Mouse (Mus musculus) lung, embryonic 15.5 days (tissue): Measurements from ENCODE around the gene Fip1l1. TPM values are rescaled to one million over a fixed set of nuclear protein-coding genes. Genes with fewer than 3 reads are reported as not detected.

Experiments used
- ATAC-seq: fragments of 200-750 bp; cut with Nextera tagmentation; 2 replicates; pipeline ENCODE4 v1.8.0; 2017; ENCODE audit warnings: moderate number of reproducible peaks, borderline replicate concordance; ENCODE audit not compliant: low FRiP score, low TSS enrichment; ENCODE audit errors: extremely low read depth
- H3K27ac ChIP-seq: fragments of 300-500 bp; sonication (generic); 2 replicates; pipeline ENCODE4 v1.5.1; 2015; ENCODE audit warnings: moderate library complexity, mild to moderate bottlenecking, inconsistent platforms
- H3K27me3 ChIP-seq: fragments of 300-500 bp; sonication (generic); 2 replicates; pipeline ENCODE4 v1.6.1; 2015; ENCODE audit warnings: inconsistent platforms
- H3K36me3 ChIP-seq: fragments of 300-500 bp; sonication (generic); 2 replicates; pipeline ENCODE4 v1.6.1; 2015; ENCODE audit warnings: inconsistent platforms
- H3K4me1 ChIP-seq: fragments of 300-500 bp; sonication (generic); 2 replicates; pipeline ENCODE4 v1.6.1; 2015; ENCODE audit warnings: inconsistent platforms
- H3K4me2 ChIP-seq: fragments of 300-500 bp; sonication (generic); 2 replicates; pipeline ENCODE4 v1.6.1; 2015; ENCODE audit warnings: inconsistent platforms, mild to moderate bottlenecking, moderate library complexity
- H3K4me3 ChIP-seq: fragments of 300-500 bp; sonication (generic); 2 replicates; pipeline ENCODE4 v1.5.1; 2015; ENCODE audit warnings: mild to moderate bottlenecking, inconsistent platforms
- H3K9ac ChIP-seq: fragments of 300-500 bp; sonication (generic); 2 replicates; pipeline ENCODE4 v1.6.1; 2015; ENCODE audit warnings: inconsistent platforms
- H3K9me3 ChIP-seq: fragments of 300-500 bp; sonication (generic); 2 replicates; pipeline ENCODE4 v1.6.1; 2016; ENCODE audit warnings: inconsistent platforms
- WGBS: fragments of 180-500 bp; shearing (Covaris S2); methylation state at CpG from one replicate; pipeline ENCODE4 v1.1.7; 2015; 5-methylcytosine and 5-hydroxymethylcytosine counted together
- polyA plus RNA-seq: library from polyadenylated mRNA; unstranded; fragments of >200 nt; fragmentation: Nextera tagmentation; extraction: Ambion mirVana; gene quantifications from 2 replicates; pipeline ENCODE4 v1.2.1, GENCODE M21; 2015

The Fip1l1 gene
- 84.9 and 85.0 TPM in 2 replicates for polyA plus RNA-seq

- Histone ChIP-seq H3K4me3 (peak within 1 kb of the TSS; percentile 90), H3K36me3 (no peaks in the 10 kb centered on the region), H3K4me1 (peaks cover 19% of the 10 kb centered on the region), H3K27ac (peak within 1 kb of the TSS; percentile 93), H3K27me3 (no peaks in the 10 kb centered on the region), H3K9me3 (no peaks in the 10 kb centered on the region), H3K9ac (peak within 1 kb of the TSS; percentile 95), H3K4me2 (peak within 1 kb of the TSS; percentile 63)
- under 1% methylated on average over 73 of the region's 73 CpGs for WGBS
- ATAC-seq: peak; percentile 89
These were observed at the start of gene Fip1l1 for GRCm38 (mm10) chr5:74535240-74536021. Gene Fip1l1 (plus strand): TSS chr5:74535449.

- H3K4me2 ChIP-seq: no peak overlapping the region
- 80% methylated on average over 3 of the region's 3 CpGs for WGBS
- H3K4me3 ChIP-seq: no peak overlapping the region
- no peak overlapping the region for H3K27ac ChIP-seq
- H3K27me3 ChIP-seq: no peaks in the 10 kb centered on the region
- ATAC-seq: no peak
- no peak overlapping the region for H3K9ac ChIP-seq
- H3K36me3 ChIP-seq: no peaks in the 10 kb centered on the region
- H3K4me1 ChIP-seq: no peaks in the 10 kb centered on the region
- H3K9me3 ChIP-seq: no peaks in the 10 kb centered on the region
These were observed 42.5 kb upstream of the Fip1l1 start for GRCm38 (mm10) chr5:74492705-74493104.

GRCm38 (mm10) chr5:74511686-74512085 lies 23.6 kb upstream of the Fip1l1 start:
- Histone ChIP-seq H3K27ac (no peak overlapping the region), H3K4me3 (no peak overlapping the region), H3K4me2 (no peak overlapping the region), H3K9me3 (no peaks in the 10 kb centered on the region), H3K27me3 (no peaks in the 10 kb centered on the region), H3K4me1 (no peaks in the 10 kb centered on the region), H3K9ac (no peak overlapping the region), H3K36me3 (no peaks in the 10 kb centered on the region)
- 0 out of 2 replicates have a peak, but pooled peaks have one; percentile 46 for ATAC-seq

DNA sequence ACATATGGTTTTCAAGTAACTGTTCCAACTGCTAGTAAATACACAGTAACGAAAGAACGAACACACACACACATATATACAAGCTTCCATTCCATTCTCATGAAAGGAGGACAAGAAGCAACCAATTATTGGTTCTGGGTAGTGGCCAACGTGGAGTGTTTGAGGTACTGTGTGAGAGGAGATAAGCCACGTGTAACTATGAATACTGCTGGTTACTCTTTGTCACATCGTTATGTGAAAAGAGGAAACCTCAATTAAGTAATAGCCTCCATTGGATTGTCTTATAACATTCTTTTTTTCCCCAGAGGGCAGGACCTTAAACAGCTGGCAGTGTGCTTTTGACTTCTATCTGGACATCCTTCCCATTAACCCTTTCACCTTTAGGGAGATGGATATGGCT lies 8.2 kb upstream of the Fip1l1 start:
- no peak overlapping the region for H3K4me3 ChIP-seq
- peaks cover 14% of the 10 kb centered on the region for H3K4me1 ChIP-seq
- no peaks in the 10 kb centered on the region for H3K27me3 ChIP-seq
- WGBS: 69% methylated on average over 5 of the region's 5 CpGs
- no peak for ATAC-seq
- no peaks in the 10 kb centered on the region for H3K9me3 ChIP-seq
- H3K27ac ChIP-seq: no peak overlapping the region
- no peak overlapping the region for H3K9ac ChIP-seq
- no peaks in the 10 kb centered on the region for H3K36me3 ChIP-seq
- H3K4me2 ChIP-seq: no peak overlapping the region

GRCm38 (mm10) chr5:74530785-74531184 lies 4.5 kb upstream of the Fip1l1 start:
- Histone ChIP-seq H3K27ac (no peak overlapping the region), H3K36me3 (no peaks in the 10 kb centered on the region), H3K4me1 (peaks cover 16% of the 10 kb centered on the region), H3K4me2 (peak overlapping the region; percentile 95), H3K9me3 (no peaks in the 10 kb centered on the region), H3K4me3 (peak overlapping the region; percentile 82), H3K27me3 (no peaks in the 10 kb centered on the region), H3K9ac (peak overlapping the region; percentile 41)
- ATAC-seq: no peak
- 16% methylated on average over 16 of the region's 16 CpGs for WGBS

DNA sequence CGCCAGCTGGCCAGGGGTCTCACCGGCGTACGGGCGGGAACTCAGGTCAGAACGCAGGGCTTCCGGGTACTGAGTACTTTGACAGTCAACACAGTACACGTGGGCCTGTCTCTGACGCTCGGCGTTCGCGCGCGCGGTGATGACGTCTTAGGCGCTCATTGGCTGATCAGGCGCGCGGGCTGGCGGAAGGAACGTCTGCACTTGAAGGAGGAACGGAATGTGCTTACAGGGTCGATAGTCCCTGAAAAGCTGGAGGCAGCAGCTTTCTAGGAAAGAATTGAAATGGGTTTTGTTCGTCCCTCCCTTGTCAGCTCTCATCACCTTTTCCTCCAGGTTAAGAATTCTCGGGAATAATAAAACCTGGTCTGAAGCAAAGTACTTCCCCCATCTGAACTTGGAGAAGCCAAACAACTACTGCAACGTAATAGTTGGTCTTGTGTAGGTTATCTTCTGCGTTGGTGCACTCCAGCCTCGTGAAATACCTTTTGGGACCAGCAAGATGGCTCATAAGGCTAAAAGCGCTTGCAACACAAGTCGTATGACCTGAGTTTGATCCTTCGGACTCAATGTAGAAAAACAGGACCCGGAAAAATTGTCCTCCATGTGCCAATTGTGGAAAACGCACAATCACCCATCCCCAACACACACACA lies 3.5 kb upstream of the Fip1l1 start, which contains the start of gene Scfd2:
TSS of gene Scfd2 (minus strand) at position 130 of the 651 bp plus-strand sequence.
- no peaks in the 10 kb centered on the region for H3K27me3 ChIP-seq
- no peaks in the 10 kb centered on the region for H3K9me3 ChIP-seq
- peak within 1 kb of the TSS; percentile 82 for H3K4me3 ChIP-seq
- peak within 1 kb of the TSS; percentile 41 for H3K9ac ChIP-seq
- WGBS: 7% methylated on average over 35 of the region's 35 CpGs
- peak within 1 kb of the TSS; percentile 69 for H3K27ac ChIP-seq
- H3K36me3 ChIP-seq: no peaks in the 10 kb centered on the region
- peak; percentile 87 for ATAC-seq
- peak within 1 kb of the TSS; percentile 95 for H3K4me2 ChIP-seq
- H3K4me1 ChIP-seq: peaks cover 20% of the 10 kb centered on the region

GRCm38 (mm10) chr5:74536180-74536947 lies 1.1 kb downstream of the Fip1l1 start:
- ATAC-seq: no peak
- WGBS: 36% methylated on average over 12 of the region's 12 CpGs
- peaks cover 13% of the 10 kb centered on the region for H3K4me1 ChIP-seq
- peak overlapping the region; percentile 95 for H3K9ac ChIP-seq
- H3K27ac ChIP-seq: peak overlapping the region; percentile 93; the same call in 1 of the 2 replicates
- H3K4me3 ChIP-seq: peak overlapping the region; percentile 90
- H3K27me3 ChIP-seq: no peaks in the 10 kb centered on the region
- H3K36me3 ChIP-seq: no peaks in the 10 kb centered on the region
- H3K4me2 ChIP-seq: peak overlapping the region; percentile 63
- no peaks in the 10 kb centered on the region for H3K9me3 ChIP-seq

GRCm38 (mm10) chr5:74545606-74546005 lies 10.4 kb downstream of the Fip1l1 start:
- Histone ChIP-seq H3K36me3 (peaks cover 62% of the 10 kb centered on the region), H3K4me2 (no peak overlapping the region), H3K27ac (no peak overlapping the region), H3K9ac (no peak overlapping the region), H3K27me3 (no peaks in the 10 kb centered on the region), H3K4me3 (no peak overlapping the region), H3K4me1 (no peaks in the 10 kb centered on the region), H3K9me3 (no peaks in the 10 kb centered on the region)
- 90% methylated on average over 4 of the region's 4 CpGs for WGBS
- ATAC-seq: no peak

DNA sequence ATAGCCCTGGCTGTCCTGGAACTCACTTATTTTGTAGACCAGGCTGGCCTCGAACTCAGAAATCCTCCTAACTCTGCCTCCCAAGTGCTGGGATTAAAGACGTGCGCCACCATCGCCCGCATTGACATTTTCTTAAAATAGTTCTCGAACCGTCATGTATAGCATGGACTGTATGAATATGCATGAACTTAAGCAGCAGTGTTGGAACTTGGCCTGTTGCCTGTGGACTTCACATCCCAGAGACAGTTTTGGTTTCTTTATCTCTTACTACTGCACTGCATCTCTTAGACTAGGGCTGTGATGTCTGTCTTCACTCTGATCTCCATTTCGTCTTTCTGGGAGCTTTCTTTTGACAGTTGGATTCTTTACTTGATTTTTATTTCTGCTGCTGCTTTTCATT lies 14.3 kb downstream of the Fip1l1 start:
- no peak for ATAC-seq
- Histone ChIP-seq H3K27ac (no peak overlapping the region), H3K4me3 (no peak overlapping the region), H3K27me3 (no peaks in the 10 kb centered on the region), H3K9me3 (no peaks in the 10 kb centered on the region), H3K36me3 (peaks cover 59% of the 10 kb centered on the region), H3K9ac (no peak overlapping the region), H3K4me1 (no peaks in the 10 kb centered on the region), H3K4me2 (no peak overlapping the region)
- 89% methylated on average over 8 of the region's 8 CpGs for WGBS

GRCm38 (mm10) chr5:74561151-74561550 lies 25.9 kb downstream of the Fip1l1 start:
- WGBS: 82% methylated on average over 1 of the region's 1 CpGs
- H3K27ac ChIP-seq: no peak overlapping the region
- H3K4me1 ChIP-seq: no peaks in the 10 kb centered on the region
- H3K4me3 ChIP-seq: no peak overlapping the region
- H3K36me3 ChIP-seq: peaks cover 54% of the 10 kb centered on the region
- H3K9me3 ChIP-seq: no peaks in the 10 kb centered on the region
- H3K9ac ChIP-seq: no peak overlapping the region
- ATAC-seq: no peak
- H3K4me2 ChIP-seq: no peak overlapping the region
- no peaks in the 10 kb centered on the region for H3K27me3 ChIP-seq

DNA sequence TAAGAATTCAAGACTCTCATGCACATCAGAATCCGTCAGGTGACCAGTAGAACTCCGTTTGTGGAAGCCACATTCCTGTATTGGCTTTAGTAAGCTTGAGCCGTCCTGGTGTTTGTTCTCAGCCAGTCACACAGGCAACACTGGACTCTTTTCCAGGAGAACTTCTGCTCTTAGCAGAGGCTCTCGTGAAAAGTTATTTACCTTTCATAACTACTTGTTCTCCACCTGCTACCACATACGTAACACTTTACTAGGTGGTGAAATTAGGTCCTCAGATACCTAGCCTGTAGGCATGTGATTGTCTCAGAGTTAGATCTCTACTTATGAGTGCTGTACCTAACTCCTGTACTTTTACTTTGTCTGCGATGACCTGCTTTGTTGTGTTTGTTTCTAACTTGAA lies 36.5 kb downstream of the Fip1l1 start:
- WGBS: 69% methylated on average over 6 of the region's 6 CpGs
- ATAC-seq: no peak
- Histone ChIP-seq H3K4me3 (no peak overlapping the region), H3K9me3 (no peaks in the 10 kb centered on the region), H3K27me3 (no peaks in the 10 kb centered on the region), H3K9ac (no peak overlapping the region), H3K4me1 (no peaks in the 10 kb centered on the region), H3K4me2 (no peak overlapping the region), H3K27ac (no peak overlapping the region), H3K36me3 (peaks cover 31% of the 10 kb centered on the region)
